Mouse (Mus musculus): ENCODE measurements around the gene Grtp1.

The Grtp1 gene

GRCm38 (mm10) chr8:13200301-13201012 is at the start of gene Grtp1:
Gene Grtp1 (minus strand): TSS chr8:13200620.
- in situ Hi-C loops (cut with MboI, MseI): no loop called here

DNA sequence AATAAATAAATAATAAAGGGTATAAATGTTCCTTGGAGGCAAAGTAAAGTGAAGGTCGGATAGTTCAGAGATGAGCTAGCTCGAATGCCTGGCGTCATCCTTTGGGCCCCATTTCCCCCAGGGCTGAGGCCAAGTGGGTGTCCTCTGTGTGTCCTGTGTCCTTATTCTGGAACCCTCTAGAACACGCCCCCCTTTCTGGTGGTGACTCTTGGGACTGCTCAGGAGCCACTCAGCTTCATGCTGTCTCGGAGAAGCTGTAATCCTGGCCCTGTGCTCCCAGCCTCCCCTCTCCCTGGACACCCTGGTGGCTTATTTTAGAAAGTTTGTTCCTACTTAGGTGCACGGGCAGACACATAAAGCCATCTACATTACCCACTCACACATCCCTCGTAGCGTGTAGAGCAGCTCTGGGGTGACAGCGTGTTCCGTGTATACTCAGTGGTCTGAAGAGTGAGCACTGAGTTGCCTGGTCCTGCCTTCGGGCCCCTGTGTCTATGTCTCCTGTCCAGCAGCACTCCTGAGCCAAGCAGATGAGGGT is 44.0 kb upstream of the Grtp1 start:
- in situ Hi-C loops (cut with MboI, MseI): loop anchor here (10.0 kb wide), 1 partner anchor 260 kb away; no protein-coding TSS in a partner anchor

DNA sequence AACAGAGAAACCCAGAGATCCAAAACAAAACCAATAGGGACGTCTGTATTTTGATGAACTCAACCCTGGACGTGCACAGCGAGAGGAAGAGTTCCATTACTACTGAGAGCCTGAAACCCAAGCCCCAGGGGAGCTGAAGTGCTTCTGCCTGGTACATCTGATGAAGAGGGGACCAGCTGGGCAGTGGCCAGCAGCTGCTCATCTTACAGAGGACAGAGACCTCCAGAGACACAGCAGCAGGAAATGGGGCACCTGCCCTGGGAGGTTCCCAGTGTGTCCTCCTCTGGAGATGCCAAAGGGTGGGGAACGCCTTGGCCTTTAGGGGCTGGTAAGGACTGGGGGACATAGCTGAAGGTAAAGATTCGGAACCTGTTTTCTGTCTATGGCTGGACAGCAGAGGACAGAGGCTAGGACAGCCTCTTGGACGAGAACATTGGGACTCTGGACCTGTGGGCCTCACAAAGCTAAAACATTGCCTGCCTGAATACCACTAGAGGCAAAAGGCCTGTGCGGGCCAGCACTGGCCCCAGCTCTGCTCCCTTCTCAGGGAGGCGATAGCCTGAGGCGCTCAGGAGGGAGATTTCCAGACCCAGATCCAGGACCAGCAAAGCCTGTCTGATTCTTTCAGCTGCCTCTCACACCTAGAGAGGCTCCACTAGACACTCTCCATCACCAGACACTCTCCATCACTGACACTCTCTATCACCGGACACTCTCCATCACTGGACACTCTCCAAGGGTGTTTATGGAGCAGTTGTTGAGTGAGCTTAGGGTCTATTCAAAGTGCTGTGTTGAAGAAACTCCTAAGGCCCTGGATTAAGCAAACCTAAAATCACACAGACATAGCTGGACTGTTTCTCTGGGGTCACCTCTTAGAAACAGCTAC is 42.8 kb upstream of the Grtp1 start:
- in situ Hi-C loops (cut with MboI, MseI): loop anchor here (10.0 kb wide), 1 partner anchor 258 kb away; no protein-coding TSS in a partner anchor

- in situ Hi-C loops (cut with MboI, MseI): loop anchor here (10.0 kb wide), 1 partner anchor 256 kb away; no protein-coding TSS in a partner anchor
These were observed 40.3 kb upstream of the Grtp1 start for GRCm38 (mm10) chr8:13240691-13241090.

DNA sequence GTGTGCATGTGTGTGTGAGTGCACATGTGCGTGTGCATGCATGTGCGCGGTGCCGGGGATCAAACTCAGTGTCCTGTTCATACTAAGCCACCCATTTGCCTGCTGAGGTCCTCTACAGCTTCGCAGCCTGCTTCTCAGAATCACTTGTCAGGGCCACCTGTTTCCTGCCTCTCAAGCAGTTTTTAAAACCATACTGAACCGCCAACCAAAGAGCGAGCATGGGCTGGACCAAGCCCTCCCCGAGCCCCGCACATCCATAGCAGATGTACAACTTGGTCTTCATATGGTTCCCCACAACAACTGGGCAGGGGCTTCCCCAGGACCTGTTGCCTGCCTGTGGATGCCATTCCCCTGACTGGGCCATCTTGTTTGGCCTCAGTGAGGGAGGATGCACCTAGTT is 39.6 kb upstream of the Grtp1 start:
- in situ Hi-C loops (cut with MboI, MseI): loop anchor here (10.0 kb wide), 1 partner anchor 255 kb away; no protein-coding TSS in a partner anchor

DNA sequence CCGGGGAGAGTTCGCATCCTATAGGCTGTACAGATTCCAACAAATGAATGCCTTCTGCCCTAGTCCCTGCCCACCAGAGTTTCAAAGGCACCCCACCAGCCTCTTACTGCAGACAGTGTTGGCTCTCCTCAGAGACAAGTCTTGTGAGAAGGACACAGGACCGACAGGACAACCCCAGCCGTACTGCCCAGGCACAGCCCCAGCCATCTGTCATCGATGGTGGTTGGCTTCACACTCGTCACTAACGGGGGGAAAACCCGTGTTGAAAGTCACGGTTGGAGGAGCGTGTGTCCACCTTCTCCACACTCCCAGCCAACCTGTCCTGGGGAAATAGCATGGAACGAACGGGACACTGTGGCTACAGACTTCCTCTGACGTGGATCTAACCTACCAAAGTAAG is 34.4 kb upstream of the Grtp1 start:
- in situ Hi-C loops (cut with MboI, MseI): no loop called here

DNA sequence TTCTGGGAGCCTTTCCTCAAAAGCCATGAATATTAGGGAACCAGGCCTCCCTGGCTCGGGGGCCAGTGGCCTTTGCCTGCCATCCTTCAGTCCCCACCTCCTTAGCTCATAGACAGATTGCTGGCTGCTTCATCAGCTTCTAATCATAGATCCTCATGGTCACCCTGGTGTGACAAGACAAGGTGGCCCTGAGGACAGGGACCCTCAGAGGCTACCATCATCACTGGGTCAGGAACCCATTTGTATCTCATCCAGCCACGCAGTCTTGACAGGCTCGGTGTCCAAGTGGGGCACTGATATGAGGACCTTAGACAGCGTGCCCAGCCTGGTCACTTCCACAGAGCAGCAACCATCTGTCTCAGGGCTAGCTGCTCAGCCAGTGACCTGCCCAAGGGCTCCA is 30.1 kb upstream of the Grtp1 start:
- in situ Hi-C loops (cut with MboI, MseI): no loop called here

DNA sequence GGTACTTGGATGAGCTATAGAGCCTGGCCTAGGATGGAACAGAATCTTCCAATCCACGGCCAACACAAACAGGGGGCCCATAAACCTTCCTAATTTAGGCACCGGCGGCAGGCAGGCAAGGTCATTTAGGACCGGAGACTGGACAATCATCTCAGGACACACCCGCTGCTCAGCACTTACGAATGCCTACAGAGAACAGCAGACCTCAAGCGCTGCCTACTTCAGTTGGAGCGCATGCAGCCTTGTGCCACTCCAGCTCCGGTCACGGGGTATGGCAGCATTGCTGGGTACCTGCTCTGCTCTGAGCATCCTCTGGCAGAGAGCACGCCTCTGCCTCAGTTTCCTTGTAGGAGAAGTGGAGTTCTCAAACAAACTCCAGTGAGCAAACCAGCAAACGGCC is 29.4 kb upstream of the Grtp1 start:
- in situ Hi-C loops (cut with MboI, MseI): loop anchor here (10.0 kb wide), 1 partner anchor 255 kb away; no protein-coding TSS in a partner anchor

DNA sequence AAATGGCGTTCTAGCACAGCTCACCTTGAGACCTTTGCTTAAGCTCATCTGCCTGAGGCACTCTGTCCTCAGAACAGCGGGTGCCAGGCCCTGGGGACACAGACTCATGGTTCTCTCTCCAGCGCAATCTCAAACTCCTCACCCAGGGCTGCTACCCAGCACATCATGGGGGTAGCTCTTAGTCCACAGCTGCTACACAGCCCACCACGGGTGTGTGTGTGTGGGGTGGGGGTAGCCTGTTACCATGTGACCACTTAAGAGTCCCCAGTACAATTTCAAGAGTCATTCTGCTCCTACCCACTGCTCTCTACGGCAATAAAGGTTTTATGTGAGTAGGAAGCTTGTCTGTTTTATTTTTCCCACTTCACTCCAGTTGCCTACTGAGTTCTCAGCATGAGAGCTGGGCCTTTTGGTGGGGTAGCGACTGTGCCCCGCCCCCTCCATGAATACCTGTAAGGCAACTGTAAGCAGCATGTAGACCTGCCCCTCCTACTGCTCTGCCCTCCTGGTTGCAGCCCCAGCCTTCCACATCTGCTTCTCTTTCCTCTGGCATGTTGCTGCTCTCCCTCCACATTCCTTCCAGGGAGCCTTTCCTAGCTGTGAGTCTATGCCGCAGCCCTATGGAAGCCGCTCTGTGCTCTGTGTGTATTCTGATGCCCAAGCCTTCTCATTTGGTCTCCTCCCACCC is 28.6 kb upstream of the Grtp1 start:
- in situ Hi-C loops (cut with MboI, MseI): loop anchor here (10.0 kb wide), 1 partner anchor 254 kb away; no protein-coding TSS in a partner anchor

DNA sequence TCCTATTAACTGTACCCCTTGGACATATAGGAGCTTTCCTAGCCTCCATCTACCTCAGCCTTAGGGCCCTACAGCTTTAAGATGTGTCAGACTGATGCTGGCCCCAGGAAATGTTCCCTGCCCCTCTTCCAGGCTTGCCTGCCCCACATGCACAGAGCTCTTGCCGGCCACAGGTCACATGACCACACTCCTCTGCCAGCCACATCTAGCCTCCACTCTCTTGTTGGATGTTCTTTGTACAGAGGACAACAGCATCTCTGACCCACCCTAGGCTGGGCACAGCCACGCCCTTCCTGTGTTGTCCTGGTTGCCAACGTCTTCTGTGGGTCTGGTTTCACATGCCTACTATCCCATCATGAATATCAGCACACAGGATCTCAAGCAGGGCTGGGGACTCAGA is 26.8 kb upstream of the Grtp1 start:
- in situ Hi-C loops (cut with MboI, MseI): loop anchor here (10.0 kb wide), 1 partner anchor 252 kb away; no protein-coding TSS in a partner anchor

DNA sequence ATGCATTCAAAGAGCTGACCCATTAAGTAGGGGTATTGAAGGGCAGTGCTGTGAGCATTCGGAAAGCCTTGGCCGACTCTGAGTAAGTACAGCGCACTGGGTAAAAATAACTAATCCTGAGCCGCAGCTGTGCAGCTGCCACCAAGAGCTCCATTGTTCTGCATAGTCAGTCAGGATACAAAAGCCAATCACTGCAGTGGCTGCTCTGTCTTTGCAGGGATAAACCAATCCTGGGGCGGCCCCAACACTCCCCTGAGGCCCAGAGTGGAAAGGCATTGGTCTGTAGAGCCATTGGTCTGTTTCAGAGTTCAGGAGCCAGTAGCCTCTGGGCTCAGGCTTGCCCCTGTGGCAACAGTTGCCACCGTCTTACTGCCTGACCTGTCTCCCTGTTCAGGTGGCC is 25.9 kb upstream of the Grtp1 start:
- in situ Hi-C loops (cut with MboI, MseI): loop anchor here (10.0 kb wide), 1 partner anchor 251 kb away; no protein-coding TSS in a partner anchor

GRCm38 (mm10) chr8:13224426-13224825 is 24.0 kb upstream of the Grtp1 start:
- in situ Hi-C loops (cut with MboI, MseI): loop anchor here (10.0 kb wide), 1 partner anchor 250 kb away; no protein-coding TSS in a partner anchor

DNA sequence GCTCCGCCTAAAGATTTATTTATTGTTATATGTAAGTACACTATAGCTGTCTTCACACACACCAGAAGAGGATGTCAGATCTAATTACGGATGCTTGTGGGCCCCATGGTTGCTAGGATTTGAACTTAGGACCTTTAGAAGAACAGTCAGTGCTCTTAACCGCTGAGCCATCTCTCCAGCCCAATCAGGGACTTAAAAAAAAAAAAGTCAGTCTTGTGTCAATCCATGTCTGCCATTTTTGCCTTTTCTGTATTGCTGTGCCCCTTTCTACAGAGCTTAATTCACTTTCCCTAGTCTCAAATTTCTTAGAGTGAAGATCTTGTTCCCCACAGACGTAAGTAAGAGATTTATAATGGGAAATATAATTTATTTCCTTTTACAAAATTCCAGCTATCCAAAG is 18.0 kb upstream of the Grtp1 start:
- in situ Hi-C loops (cut with MboI, MseI): no loop called here

DNA sequence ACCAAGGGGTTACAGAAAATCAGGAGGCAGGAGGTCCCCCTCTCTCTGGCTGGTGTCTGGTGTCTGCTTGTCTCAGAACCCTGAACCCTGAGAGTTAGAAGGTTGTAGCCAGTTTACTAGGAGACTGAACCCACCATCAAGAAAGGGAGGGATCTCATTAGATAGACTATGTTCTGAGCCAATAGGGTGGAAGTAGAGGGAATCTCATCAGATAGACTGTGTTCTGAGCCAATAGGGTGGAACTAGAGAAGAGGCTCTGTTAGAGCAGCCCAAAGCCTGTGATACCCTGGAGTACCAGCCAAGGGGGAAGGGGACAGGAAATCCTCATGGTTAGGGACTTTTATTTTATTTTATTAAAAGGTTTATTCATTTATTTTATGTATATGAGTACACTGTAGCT is 17.6 kb upstream of the Grtp1 start:
- in situ Hi-C loops (cut with MboI, MseI): no loop called here

GRCm38 (mm10) chr8:13217093-13217492 is 16.7 kb upstream of the Grtp1 start:
- in situ Hi-C loops (cut with MboI, MseI): no loop called here

- in situ Hi-C loops (cut with MboI, MseI): no loop called here
These were observed 16.0 kb upstream of the Grtp1 start for GRCm38 (mm10) chr8:13216386-13216785.

DNA sequence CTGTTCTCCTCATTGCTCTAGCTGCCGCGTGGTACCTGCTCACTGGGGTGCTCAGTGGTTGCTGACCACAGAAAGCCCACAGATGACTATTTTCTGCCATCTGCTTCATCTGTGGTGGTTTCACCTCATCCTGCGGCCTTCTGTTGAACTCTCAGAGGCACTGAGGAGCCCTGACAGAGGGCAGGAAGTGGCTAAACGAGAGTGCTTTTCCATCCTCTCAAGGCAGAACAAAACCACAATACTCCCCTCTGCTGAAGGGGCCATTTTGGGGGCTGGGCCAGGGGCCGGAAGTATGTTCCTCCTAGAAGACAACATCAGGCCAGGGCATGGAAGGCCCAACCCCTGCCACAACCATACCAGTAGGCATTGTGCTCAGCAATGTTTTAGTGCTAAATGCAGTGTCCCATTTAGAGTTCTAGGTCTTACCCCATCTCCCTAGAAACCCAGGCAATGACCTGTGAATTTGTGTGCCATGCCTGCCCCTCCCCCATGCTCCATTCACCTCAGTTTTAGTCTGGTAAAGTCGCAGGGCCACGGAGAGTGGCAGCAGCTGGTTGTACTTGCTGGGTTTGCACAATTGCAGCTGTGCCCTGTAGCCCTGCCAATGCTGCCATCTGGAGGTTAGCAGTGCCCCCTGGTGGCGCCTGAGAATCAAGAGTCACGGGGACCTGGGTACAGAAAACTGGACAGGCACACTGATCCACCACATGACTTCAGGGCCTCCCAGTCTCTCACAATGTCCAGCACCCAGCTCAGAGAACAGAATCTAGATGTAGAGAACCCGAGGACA is 13.3 kb upstream of the Grtp1 start:
- in situ Hi-C loops (cut with MboI, MseI): no loop called here

DNA sequence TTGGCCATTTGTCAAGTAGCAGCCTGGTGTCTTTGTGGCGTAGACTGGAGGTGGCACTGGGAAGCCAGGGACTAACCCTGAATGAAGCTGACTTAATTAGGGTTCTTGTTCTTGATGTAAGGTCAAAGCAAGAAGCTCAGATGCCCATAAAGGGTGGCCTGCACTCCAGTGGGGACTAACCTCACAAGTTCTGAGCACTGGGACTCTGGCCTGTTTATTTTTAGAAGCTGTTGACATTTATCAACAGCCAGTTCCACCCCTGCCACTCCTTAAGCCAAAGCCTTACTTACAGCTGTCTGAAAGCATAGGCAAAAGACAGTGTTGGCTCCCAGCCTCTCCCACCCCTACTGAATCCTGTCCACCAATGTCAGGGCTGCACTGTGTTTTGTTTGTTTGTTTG is 9.3 kb upstream of the Grtp1 start:
- in situ Hi-C loops (cut with MboI, MseI): no loop called here

DNA sequence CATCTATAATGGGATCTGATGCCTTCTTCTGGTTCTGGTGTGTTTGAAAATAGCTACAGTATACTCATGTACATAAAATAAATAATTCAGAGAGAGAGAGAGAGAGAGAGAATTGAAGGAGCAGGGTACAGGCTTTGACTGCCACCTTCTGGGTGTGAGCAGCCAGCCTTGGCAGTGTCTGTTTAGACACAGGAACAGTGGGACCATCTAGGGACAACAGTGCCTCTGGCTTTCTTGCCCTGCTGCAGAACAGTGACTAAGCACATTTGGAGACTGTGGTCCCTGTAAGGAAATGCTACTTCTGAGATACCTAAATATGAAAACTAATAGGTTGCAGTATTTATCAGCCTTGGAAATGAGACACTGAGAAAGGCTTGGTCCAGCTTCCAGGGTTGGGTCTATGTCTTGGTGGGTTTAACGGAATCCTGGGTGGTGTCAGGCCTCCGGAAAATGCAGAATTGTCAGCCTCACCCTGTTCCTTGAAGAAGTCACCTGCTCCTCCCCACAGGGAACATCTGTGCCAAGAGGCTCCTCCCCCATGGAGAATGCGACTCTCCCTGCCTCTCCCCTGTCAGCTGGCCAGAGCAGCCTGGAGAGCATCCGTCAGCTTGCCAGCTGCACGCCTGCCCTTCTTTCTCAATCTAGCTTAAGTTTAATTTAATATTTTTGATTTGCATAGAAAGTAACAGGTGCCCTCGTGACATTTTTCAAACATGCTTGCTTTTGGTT is 8.4 kb upstream of the Grtp1 start:
- in situ Hi-C loops (cut with MboI, MseI): no loop called here

GRCm38 (mm10) chr8:13206290-13206689 is 5.9 kb upstream of the Grtp1 start:
- in situ Hi-C loops (cut with MboI, MseI): no loop called here
